Mouse (Mus musculus) liver, embryonic 14.5 days (tissue): ENCODE results near the gene Nr1h3. TPM values are rescaled to one million over a fixed set of nuclear protein-coding genes. Genes with fewer than 3 reads are reported as not detected.

Source experiments
- ATAC-seq: fragments of 200-750 bp; cut with Nextera tagmentation; 2 replicates; pipeline ENCODE4 v1.8.0; 2017; ENCODE audit warnings: moderate number of reproducible peaks, mild to moderate bottlenecking, moderate library complexity; ENCODE audit not compliant: insufficient read depth
- DNase-seq, 3 experiments: peaks; one replicate each; pipeline ENCODE4 v3.0.0-alpha.2; 2012 to 2013; ENCODE audit warnings: low read depth in 3 of 3, low spot score in 3 of 3
- H3K27ac ChIP-seq: fragments of 300-500 bp; sonication (generic); 2 replicates; pipeline ENCODE4 v1.5.1; 2014; ENCODE audit warnings: moderate library complexity, mild to moderate bottlenecking, control low read depth, inconsistent platforms
- H3K27me3 ChIP-seq: fragments of 300-500 bp; sonication (generic); 2 replicates; pipeline ENCODE4 v1.6.1; 2014; ENCODE audit warnings: mild to moderate bottlenecking, low read length, moderate library complexity; ENCODE audit not compliant: control insufficient read depth, insufficient read depth
- H3K36me3 ChIP-seq: fragments of 300-500 bp; sonication (generic); replicated peaks from 2 replicates; pipeline ENCODE4 v1.6.1; 2014; ENCODE audit warnings: low read depth; ENCODE audit not compliant: control insufficient read depth, insufficient read depth
- H3K4me1 ChIP-seq, 2 experiments: fragments of 200-500 bp in 1 of 2; fragments of 300-500 bp in 1 of 2; sonication (generic) in 1 of 2; replicated peaks; 2 replicates each; pipeline ENCODE4 v1.6.1; 2012 to 2014; ENCODE audit warnings: antibody characterized with exemption in 1 of 2, inconsistent platforms in 1 of 2, low read length in 1 of 2; ENCODE audit not compliant: control insufficient read depth in 2 of 2, insufficient read depth in 2 of 2
- H3K4me2 ChIP-seq: fragments of 300-500 bp; sonication (generic); 2 replicates; pipeline ENCODE4 v1.6.1; 2014; ENCODE audit warnings: low read depth, mild to moderate bottlenecking, control low read depth, moderate library complexity
- H3K4me3 ChIP-seq, 2 experiments: fragments of 200-500 bp in 1 of 2; fragments of 300-500 bp in 1 of 2; sonication (generic) in 1 of 2; 2 replicates each; pipeline ENCODE4 v1.5.1; 2012 to 2014; ENCODE audit warnings: low read depth in 2 of 2, low read length in 2 of 2, mild to moderate bottlenecking in 2 of 2, control low read depth in 1 of 2, inconsistent platforms in 1 of 2, moderate library complexity in 1 of 2; ENCODE audit not compliant: insufficient read depth in 1 of 2
- H3K9ac ChIP-seq: fragments of 300-500 bp; sonication (generic); replicated peaks from 2 replicates; pipeline ENCODE4 v1.6.1; 2014; ENCODE audit warnings: mild to moderate bottlenecking, control low read depth, moderate library complexity
- H3K9me3 ChIP-seq: fragments of 300-500 bp; sonication (generic); 2 replicates; pipeline ENCODE4 v1.6.1; 2016; ENCODE audit warnings: low read length, mixed read lengths; ENCODE audit not compliant: control insufficient read depth
- CTCF ChIP-seq: IDR thresholded peaks from 2 replicates; pipeline ENCODE4 v1.5.1; 2016; ENCODE audit warnings: antibody characterized with exemption, low read depth, control low read depth
- EP300 ChIP-seq: IDR thresholded peaks from 2 replicates; pipeline ENCODE4 v1.6.1; 2016; ENCODE audit warnings: antibody characterized with exemption, low read depth
- WGBS: fragments of 180-500 bp; shearing (Covaris S2); extraction: QIAGEN DNeasy Blood & Tissue Kit; methylation state at CpG from one replicate; pipeline ENCODE4 v1.1.7; 2014; ENCODE audit not compliant: insufficient replicate concordance; 5-methylcytosine and 5-hydroxymethylcytosine counted together
- polyA plus RNA-seq, 2 experiments: library from polyadenylated mRNA; depleted of rRNA in 1 of 2; stranded (reverse) in 1 of 2; unstranded in 1 of 2; fragments of >200 nt; fragmentation: Nextera tagmentation in 1 of 2; extraction: Ambion mirVana in 1 of 2; gene quantifications; 2 replicates each; pipeline versions ENCODE4 v1.2.1 to v1.2.3; 2012 to 2014

Gene Nr1h3
- polyA plus RNA-seq, 2 experiments = 12.7 to 14.2 TPM

- WGBS = 27% methylated on average over 1 of the region's 1 CpGs
- no peaks in the 10 kb centered on the region for H3K9me3 ChIP-seq
- no peak for DNase-seq
Measured at GRCm38 (mm10) chr2:91186208-91186607, 16.4 kb downstream of the Nr1h3 start.

GRCm38 (mm10) chr2:91183711-91184405 is 18.8 kb downstream of the Nr1h3 start, which contains the start of gene Madd:
Gene Madd, minus strand, starts transcription at chr2:91183837.
- Histone ChIP-seq H3K4me3 (peak within 1 kb of the TSS; percentile 61 to 98), H3K27me3 (no peaks in the 10 kb centered on the region), H3K4me1 (peaks cover 7 to 11% of the 10 kb centered on the region in 2 experiments), H3K4me2 (peak within 1 kb of the TSS; percentile 99), H3K9me3 (no peaks in the 10 kb centered on the region), H3K27ac (peak within 1 kb of the TSS; percentile 79), H3K36me3 (no peaks in the 10 kb centered on the region), H3K9ac (peak within 1 kb of the TSS; percentile 89)
- no peak for TF ChIP-seq CTCF
- peak in 2 of 3 experiments; percentile 48 to 57 for DNase-seq
- peak; percentile 24; the same call in 1 of the 2 replicates for ATAC-seq
- 20% methylated on average over 15 of the region's 15 CpGs for WGBS

More at GRCm38 (mm10) chr2:91186208-91186607, 16.4 kb downstream of the Nr1h3 start:
- Histone ChIP-seq H3K4me1 (peaks cover 7 to 11% of the 10 kb centered on the region in 2 experiments), H3K27ac (no peak overlapping the region), H3K36me3 (no peaks in the 10 kb centered on the region), H3K9ac (no peak overlapping the region), H3K4me3 (no peak overlapping the region), H3K4me2 (no peak overlapping the region), H3K27me3 (no peaks in the 10 kb centered on the region)
- no peak for ATAC-seq
- TF ChIP-seq CTCF = no peak
- TF ChIP-seq EP300 = no peak

- WGBS = 2% methylated on average over 9 of the region's 9 CpGs
- no peaks in the 10 kb centered on the region for H3K9me3 ChIP-seq
Measured at GRCm38 (mm10) chr2:91183148-91183513, 19.5 kb downstream of the Nr1h3 start.

GRCm38 (mm10) chr2:91182405-91183147 is 20.1 kb downstream of the Nr1h3 start:
- Histone ChIP-seq H3K27me3 (no peaks in the 10 kb centered on the region), H3K27ac (peak overlapping the region; percentile 34), H3K9me3 (no peaks in the 10 kb centered on the region), H3K4me3 (peak overlapping the region; percentile 61 to 98), H3K4me1 (peaks cover 7 to 11% of the 10 kb centered on the region in 2 experiments), H3K36me3 (no peaks in the 10 kb centered on the region), H3K4me2 (peak overlapping the region; percentile 99), H3K9ac (peak overlapping the region; percentile 89)
- DNase-seq = peak in 1 of 3 experiments; percentile 54
- WGBS = under 1% methylated on average over 79 of the region's 81 CpGs
- TF ChIP-seq CTCF (no peak), EP300 (no peak)
- peak; percentile 91 for ATAC-seq

More at GRCm38 (mm10) chr2:91183148-91183513, 19.5 kb downstream of the Nr1h3 start:
- TF ChIP-seq CTCF (0 out of 2 replicates have a peak, but pooled peaks have one; percentile 13), EP300 (no peak)
- ATAC-seq = peak; percentile 96
- Histone ChIP-seq H3K36me3 (no peaks in the 10 kb centered on the region), H3K4me1 (peaks cover 7 to 11% of the 10 kb centered on the region in 2 experiments), H3K27ac (peak overlapping the region; percentile 79), H3K9ac (peak overlapping the region; percentile 89), H3K4me2 (peak overlapping the region; percentile 99), H3K27me3 (no peaks in the 10 kb centered on the region), H3K4me3 (peak overlapping the region; percentile 61 to 98)
- peak; percentile 97 to 98 (median 97) for DNase-seq

GRCm38 (mm10) chr2:91182016-91182404 is 20.6 kb downstream of the Nr1h3 start:
- Histone ChIP-seq H3K27me3 (no peaks in the 10 kb centered on the region), H3K4me2 (peak overlapping the region; percentile 99), H3K27ac (no peak overlapping the region), H3K36me3 (no peaks in the 10 kb centered on the region), H3K4me1 (peaks cover 7 to 11% of the 10 kb centered on the region in 2 experiments), H3K9me3 (no peaks in the 10 kb centered on the region), H3K9ac (peak overlapping the region; percentile 89), H3K4me3 (peak overlapping the region; percentile 61 to 98)
- ATAC-seq (no peak), DNase-seq (no peak)
- TF ChIP-seq EP300 = no peak
- TF ChIP-seq CTCF = no peak
- 8% methylated on average over 8 of the region's 8 CpGs for WGBS
